Mouse (Mus musculus): ENCODE data around the gene Tuba3b. TPM values are rescaled to one million over a fixed set of nuclear protein-coding genes. Genes with fewer than 3 reads are reported as not detected.

Gene Tuba3b
- total RNA-seq, 2 experiments from 2014 or later, result 0.30 to 0.41 TPM

GRCm38 (mm10) chr6:145607746-145608145, 7.8 kb upstream of the Tuba3b start:
- no peak for DNase-seq

GRCm38 (mm10) chr6:145608693-145609092, 6.9 kb upstream of the Tuba3b start:
- DNase-seq, result no peak

GRCm38 (mm10) chr6:145610901-145611300, 4.7 kb upstream of the Tuba3b start:
- DNase-seq, result no peak

GRCm38 (mm10) chr6:145612611-145613010, 2.9 kb upstream of the Tuba3b start:
- no peak for DNase-seq

GRCm38 (mm10) chr6:145614219-145614618, 1.3 kb upstream of the Tuba3b start, which contains the start of gene Lmntd1:
Gene Lmntd1 (minus strand): TSS chr6:145614319.
- no peak for DNase-seq

GRCm38 (mm10) chr6:145616402-145617229, 1.1 kb downstream of the Tuba3b start:
- no peak for DNase-seq

- DNase-seq, result no peak
These were observed 7.6 kb downstream of the Tuba3b start for GRCm38 (mm10) chr6:145623141-145623540.

- DNase-seq, result peak in 1 of 2 experiments; percentile 20
These were observed 14.7 kb downstream of the Tuba3b start for GRCm38 (mm10) chr6:145630269-145630668.

GRCm38 (mm10) chr6:145634454-145634853, 18.9 kb downstream of the Tuba3b start:
- DNase-seq, result no peak

GRCm38 (mm10) chr6:145636682-145637081, 21.1 kb downstream of the Tuba3b start:
- DNase-seq, result no peak

- peak in 1 of 2 experiments; percentile 16 for DNase-seq
These were observed 22.7 kb downstream of the Tuba3b start for GRCm38 (mm10) chr6:145638248-145638647.

GRCm38 (mm10) chr6:145640971-145641506, 25.5 kb downstream of the Tuba3b start:
- DNase-seq, result no peak

GRCm38 (mm10) chr6:145651976-145652375, 36.4 kb downstream of the Tuba3b start:
- no peak for DNase-seq

- DNase-seq, result no peak
These were observed 37.4 kb downstream of the Tuba3b start for GRCm38 (mm10) chr6:145652986-145653385.

GRCm38 (mm10) chr6:145653626-145654025, 38.1 kb downstream of the Tuba3b start:
- no peak for DNase-seq

- DNase-seq, result no peak
These were observed 38.7 kb downstream of the Tuba3b start for GRCm38 (mm10) chr6:145654062-145654836.

- no peak for DNase-seq
These were observed 40.1 kb downstream of the Tuba3b start for GRCm38 (mm10) chr6:145655678-145656077.

GRCm38 (mm10) chr6:145656740-145657591, 41.4 kb downstream of the Tuba3b start:
- no peak for DNase-seq

GRCm38 (mm10) chr6:145659116-145659515, 43.6 kb downstream of the Tuba3b start:
- no peak for DNase-seq

GRCm38 (mm10) chr6:145660943-145661342, 45.4 kb downstream of the Tuba3b start:
- DNase-seq, result no peak

- no peak for DNase-seq
These were observed 48.7 kb downstream of the Tuba3b start for GRCm38 (mm10) chr6:145664208-145664607.

GRCm38 (mm10) chr6:145665751-145666150, 50.2 kb downstream of the Tuba3b start:
- no peak for DNase-seq

Measured in heart, adult 18-20 months (tissue).